In the genomic region with DNA sequence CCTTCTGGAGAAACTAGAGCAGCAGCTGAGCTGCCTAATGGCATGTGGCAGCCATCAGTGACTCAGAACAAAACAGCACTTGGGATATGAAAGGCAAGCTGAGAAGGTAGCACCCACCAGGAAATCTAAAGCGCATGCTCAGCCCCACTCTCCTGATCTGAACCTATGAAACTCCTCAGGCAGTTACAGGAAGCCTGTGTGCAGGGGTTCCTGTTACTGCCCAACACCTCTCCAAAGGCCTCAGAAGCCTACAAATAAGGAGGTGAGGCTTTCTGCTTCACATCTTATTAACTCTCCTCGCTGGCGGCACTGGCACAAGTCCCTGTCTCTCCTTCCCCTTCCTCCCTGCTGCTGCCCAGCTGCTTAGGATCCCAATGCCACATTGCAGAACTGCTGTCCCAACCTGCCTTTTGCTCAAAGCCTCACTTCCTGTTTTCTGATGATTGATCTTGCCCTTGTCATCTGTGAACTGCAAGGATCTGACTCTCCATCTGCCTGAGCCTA, we compare ENCODE assay signal across 11 mouse cellular contexts. TPM values are rescaled to one million over a fixed set of nuclear protein-coding genes. Genes with fewer than 3 reads are reported as not detected.
DNase-seq lines count a peak whose midpoint lies in the region; ATAC-seq and TF ChIP-seq lines count a peak whose summit lies in the region.
"Had no signal": no experiment of that assay in that cellular context is flagged by ENCODE, and none has a peak within 500 bp of the region (broad histone marks: within the 10 kb centered on the region; RNA-seq: fewer than 3 reads in every experiment).

No protein-coding gene starts in this region.

- peak; percentile 3 for DNase-seq in liver
- peak; percentile 78 for DNase-seq in naive thymus-derived CD4-positive, alpha-beta T cell, adult 2 months (ENCODE audit: low read depth)
- peak; percentile 66 for DNase-seq in thymus, postnatal 25 days
- no peak for DNase-seq in gastrocnemius, postnatal 14 days
- DNase-seq in adipocyte (ENCODE audit: low spot score) = no peak
- no peak for DNase-seq in urinary bladder, postnatal 14 days (ENCODE audit: low spot score)
- DNase-seq: adrenal gland, postnatal 36 days had no signal

- H3K9me3 ChIP-seq in liver, embryonic 12.5 days (replicated peaks) = no peaks in the 10 kb centered on the region
- H3K9me3 ChIP-seq: lung, embryonic 15.5 days; neural tube, embryonic 12.5 days had no signal

- H3K4me1 ChIP-seq in liver, embryonic 12.5 days = peaks cover 5% of the 10 kb centered on the region; the same call in 1 of the 2 replicates
- peaks cover 47% of the 10 kb centered on the region for H3K4me1 ChIP-seq in bone marrow macrophage, adult 2 months (ENCODE audit: control insufficient read depth, insufficient read depth, low read length)
- H3K4me1 ChIP-seq: lung, embryonic 15.5 days; neural tube, embryonic 12.5 days had no signal

- no peak overlapping the region for H3K4me3 ChIP-seq in liver, embryonic 12.5 days
- peak overlapping the region; percentile 30 for H3K4me3 ChIP-seq in bone marrow macrophage, adult 2 months (ENCODE audit: insufficient read depth, low read length)
- H3K4me3 ChIP-seq: lung, embryonic 15.5 days; neural tube, embryonic 12.5 days had no signal

- TF ChIP-seq CTCF in bone marrow macrophage, adult 2 months (IDR thresholded peaks at IDR 0.05; ENCODE audit: low read depth, low read length) = no peak

- H3K9ac ChIP-seq in liver, embryonic 12.5 days = no peak overlapping the region
- H3K9ac ChIP-seq: lung, embryonic 15.5 days; neural tube, embryonic 12.5 days had no signal

- no peaks in the 10 kb centered on the region for H3K36me3 ChIP-seq in liver, embryonic 12.5 days
- H3K36me3 ChIP-seq: lung, embryonic 15.5 days; neural tube, embryonic 12.5 days had no signal

- WGBS in liver, embryonic 12.5 days (ENCODE audit: insufficient replicate concordance) = 40% methylated on average over 3 of the region's 3 CpGs

- intact Hi-C loops in gastrocnemius, postnatal 14 days (cut with DNase I; ENCODE audit: low total_unique reads) = no loop called here

- no peaks in the 10 kb centered on the region for H3K27me3 ChIP-seq in liver, embryonic 12.5 days (replicated peaks)
- H3K27me3 ChIP-seq: lung, embryonic 15.5 days; neural tube, embryonic 12.5 days had no signal

- H3K4me2 ChIP-seq in liver, embryonic 12.5 days = no peak overlapping the region
- H3K4me2 ChIP-seq: lung, embryonic 15.5 days; neural tube, embryonic 12.5 days had no signal

- ATAC-seq in liver, embryonic 12.5 days = no peak

- TF ChIP-seq POLR2A in bone marrow macrophage, adult 2 months (IDR thresholded peaks at IDR 0.05; ENCODE audit: borderline replicate concordance, low read depth, low read length) = no peak

- no peak overlapping the region for H3K27ac ChIP-seq in liver, embryonic 12.5 days
- peak overlapping the region; percentile 96 for H3K27ac ChIP-seq in bone marrow macrophage, adult 2 months (ENCODE audit: insufficient read depth, low read depth, low read length)
- H3K27ac ChIP-seq: lung, embryonic 15.5 days; neural tube, embryonic 12.5 days had no signal

RNA-seq across cellular contexts. Expression of gene Arhgef6, which starts 33.7 kb away (rescaled TPM):
- 4.5 and 5.7 TPM in 2 replicates for polyA plus RNA-seq in liver, embryonic 12.5 days (2016; fragmentation: Nextera tagmentation; extraction: Ambion mirVana)
- 210 and 233 TPM in 2 replicates for polyA plus RNA-seq in bone marrow macrophage, adult 2 months (2012; ENCODE audit: insufficient read depth, insufficient read length, missing spikeins)
- 10 to 100 TPM; 70.0 to 71.3 TPM for total RNA-seq in gastrocnemius, postnatal 14 days (2021)

Comparison
In these comparisons a context has a peak if more than half of its experiments do, and no peak if none do; other contexts are left out.
1. DNase-seq: peak in liver (single experiment), naive thymus-derived CD4-positive, alpha-beta T cell, adult 2 months (single experiment) and thymus, postnatal 25 days (single experiment); none in gastrocnemius, postnatal 14 days (single experiment), adipocyte (single experiment) and urinary bladder, postnatal 14 days (single experiment).
2. RNA of gene Arhgef6, which starts 33.7 kb away (polyA plus RNA-seq): 210 to 233 TPM in bone marrow macrophage, adult 2 months; 4.5 to 5.7 TPM in liver, embryonic 12.5 days; every median in the first group is over 10 times any median in the second.